Mouse (Mus musculus): Measurements from ENCODE around the gene C130032M10Rik. TPM values are rescaled to one million over a fixed set of nuclear protein-coding genes. Genes with fewer than 3 reads are reported as not detected.

C130032M10Rik gene
- polyA plus RNA-seq, 1 experiment from 2014 or later, result 1.7 TPM

- peak within 1 kb of the TSS; percentile 43 for H3K9ac ChIP-seq
- no peak within 1 kb of the TSS for H3K27ac ChIP-seq
- H3K4me3 ChIP-seq, result peak within 1 kb of the TSS; percentile 61
- peak within 1 kb of the TSS; percentile 98 for H3K4me2 ChIP-seq
- WGBS, result under 1% methylated on average over 91 of the region's 91 CpGs
- no peak for ATAC-seq (replicated peaks; ENCODE audit: insufficient number of reproducible peaks, insufficient read depth, low FRiP score, low read depth)
- H3K36me3 ChIP-seq, result no peaks in the 10 kb centered on the region
- H3K27me3 ChIP-seq, result peaks cover 71% of the 10 kb centered on the region
- H3K4me1 ChIP-seq (replicated peaks), result peaks cover 35% of the 10 kb centered on the region
- H3K9me3 ChIP-seq (replicated peaks), result no peaks in the 10 kb centered on the region
Measured at GRCm38 (mm10) chr9:114563761-114564606, 48.5 kb downstream of the C130032M10Rik start, which contains the start of gene Trim71. Trim71 (minus strand) TSS chr9:114564369.

DNA sequence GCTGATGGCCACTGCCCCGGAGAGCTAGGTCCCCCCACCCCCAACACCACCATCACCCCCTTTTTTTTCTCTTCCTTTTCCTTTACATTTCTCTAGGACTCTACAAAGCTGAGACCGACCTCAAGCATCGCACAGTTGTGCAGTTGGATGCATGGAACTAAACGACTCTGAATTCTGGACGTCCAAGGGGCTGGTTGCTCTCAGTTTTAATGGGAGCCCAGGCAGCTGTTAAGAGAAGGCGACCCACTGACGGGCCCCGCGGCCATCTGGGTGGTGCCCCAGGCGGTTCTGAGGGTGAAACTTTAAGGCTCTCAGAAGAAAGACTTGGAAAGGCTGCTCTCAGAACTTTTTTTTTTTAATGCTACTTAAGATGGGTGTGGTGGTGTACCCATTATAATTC is 49.2 kb downstream of the C130032M10Rik start:
- Histone ChIP-seq H3K36me3 (no peaks in the 10 kb centered on the region), H3K4me3 (peak overlapping the region; percentile 61), H3K4me1 (replicated peaks) (peaks cover 35% of the 10 kb centered on the region), H3K9me3 (replicated peaks) (no peaks in the 10 kb centered on the region), H3K27me3 (peaks cover 64% of the 10 kb centered on the region), H3K4me2 (peak overlapping the region; percentile 98), H3K9ac (no peak overlapping the region), H3K27ac (no peak overlapping the region)
- ATAC-seq (replicated peaks; ENCODE audit: insufficient number of reproducible peaks, insufficient read depth, low FRiP score, low read depth), result no peak
- 3% methylated on average over 10 of the region's 10 CpGs for WGBS

Other genes with a start within 250 kb of the C130032M10Rik start
- not detected in 2 replicates for gene Bcl2a1c, start 185.6 kb upstream of the C130032M10Rik start, polyA plus RNA-seq (2015; fragmentation: Nextera tagmentation; extraction: Ambion mirVana)
- gene Crtap, start 125.0 kb upstream of the C130032M10Rik start, polyA plus RNA-seq (2015; fragmentation: Nextera tagmentation; extraction: Ambion mirVana), result 126 and 148 TPM in 2 replicates
- 36.6 and 47.4 TPM in 2 replicates for gene Glb1, start 114.6 kb upstream of the C130032M10Rik start, polyA plus RNA-seq (2015; fragmentation: Nextera tagmentation; extraction: Ambion mirVana)
- gene Tmppe, start 114.6 kb upstream of the C130032M10Rik start, polyA plus RNA-seq (2015; fragmentation: Nextera tagmentation; extraction: Ambion mirVana), result 6.7 and 8.4 TPM in 2 replicates
- 0.57 TPM in 1 of 2 replicates, not detected in the other for gene Ccr4, start 10.8 kb upstream of the C130032M10Rik start, polyA plus RNA-seq (2015; fragmentation: Nextera tagmentation; extraction: Ambion mirVana)
- gene Trim71, start 48.7 kb downstream of the C130032M10Rik start, polyA plus RNA-seq (2015; fragmentation: Nextera tagmentation; extraction: Ambion mirVana), result 0.05 and 0.10 TPM in 2 replicates
- gene Cnot10, start 124.5 kb downstream of the C130032M10Rik start, polyA plus RNA-seq (2015; fragmentation: Nextera tagmentation; extraction: Ambion mirVana), result 31.0 and 40.3 TPM in 2 replicates
- gene Dync1li1, start 173.1 kb downstream of the C130032M10Rik start, polyA plus RNA-seq (2015; fragmentation: Nextera tagmentation; extraction: Ambion mirVana), result 72.3 and 73.5 TPM in 2 replicates
- gene Cmtm6, start 215.4 kb downstream of the C130032M10Rik start, polyA plus RNA-seq (2015; fragmentation: Nextera tagmentation; extraction: Ambion mirVana), result 39.3 and 47.0 TPM in 2 replicates